Mouse (Mus musculus) testis, adult 2 months (tissue): ENCODE measurements around the gene Sox5.

Experiments
- CTCF ChIP-seq: fragments of 200-500 bp; IDR thresholded peaks from 2 replicates; pipeline ENCODE4 v1.5.1; 2012; ENCODE audit warnings: low read depth, mild to moderate bottlenecking, inconsistent platforms, low read length, moderate library complexity; ENCODE audit not compliant: control insufficient read depth, insufficient read depth, insufficient replicate concordance
- POLR2A ChIP-seq: fragments of 200-500 bp; IDR thresholded peaks from 2 replicates; pipeline ENCODE4 v1.6.1; 2012; ENCODE audit warnings: low read depth, mild to moderate bottlenecking, inconsistent platforms, low read length, moderate library complexity; ENCODE audit not compliant: control insufficient read depth

- TF ChIP-seq POLR2A (no peak), CTCF (no peak)
Measured at GRCm38 (mm10) chr6:143923146-143923545, 858.6 kb downstream of the Sox5 start.
